Mouse (Mus musculus) liver, postnatal 0 days (tissue): Measurements from ENCODE around the gene Fbxl16.

Experiments used
- CTCF ChIP-seq: sonication (generic); IDR thresholded peaks from 2 replicates; pipeline ENCODE4 v1.5.1; 2016; ENCODE audit warnings: antibody characterized with exemption, low read depth
- EP300 ChIP-seq: IDR thresholded peaks from 2 replicates; pipeline ENCODE4 v1.6.1; 2016; ENCODE audit warnings: antibody characterized with exemption, low read depth, mild to moderate bottlenecking

DNA sequence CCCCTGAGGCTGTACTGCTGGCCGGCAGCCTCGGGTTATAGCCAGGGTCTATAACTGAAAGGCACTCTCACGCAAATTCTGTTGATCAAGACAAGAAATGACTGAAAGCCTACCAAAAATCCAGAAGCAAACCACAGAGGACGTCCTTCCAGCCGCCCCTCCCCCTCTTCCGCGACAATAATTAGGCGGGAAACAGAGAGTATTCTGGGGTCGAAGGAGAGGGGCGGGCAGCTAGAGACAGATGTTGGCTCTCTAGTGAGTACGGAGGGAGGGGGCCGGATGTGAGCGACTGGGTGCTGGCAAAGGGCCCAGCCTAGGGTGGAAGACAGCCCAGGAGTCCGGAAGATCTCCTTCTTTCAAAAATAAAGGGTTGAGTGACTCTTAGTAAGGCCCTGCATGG, 16.3 kb upstream of the Fbxl16 start, which contains the start of gene Fam173a:
- no peak for TF ChIP-seq EP300
- no peak for TF ChIP-seq CTCF
